In the genomic region with DNA sequence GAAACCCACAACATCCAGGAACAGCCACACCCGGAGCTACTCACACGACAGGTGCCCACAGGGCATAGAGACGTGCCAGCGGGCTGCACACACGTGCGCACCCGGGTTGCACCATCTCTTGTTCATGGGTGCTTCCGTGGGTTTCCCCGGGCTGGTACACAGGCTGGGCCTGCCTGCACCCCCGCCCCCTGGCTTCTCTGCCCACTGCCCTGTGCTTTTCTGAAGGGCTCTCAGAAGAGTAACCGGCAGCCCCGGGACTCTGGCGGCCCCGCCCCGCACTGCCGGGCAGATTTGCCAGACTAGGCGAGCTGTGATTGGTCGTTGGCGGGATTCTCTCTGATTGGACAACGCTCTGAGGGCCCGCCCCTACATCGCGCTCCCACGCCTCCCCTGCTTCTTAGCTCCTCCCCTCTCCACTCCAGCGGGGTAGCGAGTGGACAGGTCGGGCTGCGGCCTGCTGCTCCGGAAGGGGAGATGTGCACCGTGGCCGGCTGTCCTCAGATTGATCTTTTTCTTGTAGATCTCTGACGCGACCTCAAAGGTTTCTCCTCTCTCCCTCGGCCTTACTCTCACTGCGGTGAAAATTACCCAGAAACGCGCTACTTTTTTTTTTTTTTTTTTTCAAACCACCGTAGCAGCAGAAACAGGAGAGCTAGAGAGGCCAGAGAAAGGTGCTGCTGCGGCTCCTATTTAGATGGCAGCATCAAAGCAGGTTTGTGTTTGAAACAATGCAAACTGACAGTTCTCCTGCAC, we compare ENCODE assay signal across 8 mouse cellular contexts. TPM values are rescaled to one million over a fixed set of nuclear protein-coding genes. Genes with fewer than 3 reads are reported as not detected.
DNase-seq lines count a peak whose midpoint lies in the region; ATAC-seq lines count a peak whose summit lies in the region.

A gene (minus strand): TSS at position 66 of the 753 bp plus-strand sequence.

- H3K9me3 ChIP-seq in intestine, embryonic 14.5 days (ENCODE audit: control insufficient read depth, low read length), result no peaks in the 10 kb centered on the region

- ATAC-seq in intestine, embryonic 14.5 days (replicated peaks; ENCODE audit: low FRiP score, low TSS enrichment, low read depth), result peak; percentile 99
- peak; percentile 95 for ATAC-seq in megakaryocyte progenitor cell, adult 5-6 weeks (replicated peaks; ENCODE audit: poor library complexity)

- peak within 1 kb of the TSS; percentile 81 for H3K27ac ChIP-seq in intestine, embryonic 14.5 days (ENCODE audit: low read depth)

- under 1% methylated on average over 39 of the region's 39 CpGs for WGBS in intestine, embryonic 14.5 days

- H3K36me3 ChIP-seq in intestine, embryonic 14.5 days (ENCODE audit: control insufficient read depth, insufficient read depth, low read length), result no peaks in the 10 kb centered on the region

- peak within 1 kb of the TSS; percentile 54 for H3K9ac ChIP-seq in intestine, embryonic 14.5 days (ENCODE audit: low read length)

- no peaks in the 10 kb centered on the region for H3K27me3 ChIP-seq in intestine, embryonic 14.5 days (replicated peaks; ENCODE audit: control insufficient read depth, insufficient read depth, low read length)

- DNase-seq in adrenal gland, postnatal 10 days, result peak; percentile 95
- peak; percentile 96 for DNase-seq in embryo, embryonic 9.5 days (ENCODE audit: extremely low spot score)
- peak; percentile 92 to 93 for DNase-seq in gastrocnemius, postnatal 36 days
- peak; percentile 96 for DNase-seq in intestine, embryonic 14.5 days (ENCODE audit: low spot score)
- DNase-seq in left cerebral cortex, postnatal 10 days (ENCODE audit: extremely low spot score in 1 of 2, low spot score in 2 of 2), result peak; percentile 94 to 96
- peak; percentile 96 for DNase-seq in right cerebral cortex, postnatal 10 days (ENCODE audit: low spot score in 2 of 2)
- DNase-seq in urinary bladder, postnatal 14 days (ENCODE audit: low spot score), result peak; percentile 94

- H3K4me1 ChIP-seq in intestine, embryonic 14.5 days (replicated peaks; ENCODE audit: control insufficient read depth, insufficient read depth, low read length), result no peaks in the 10 kb centered on the region; the same call in 1 of the 2 replicates

- peak within 1 kb of the TSS; percentile 91 for H3K4me2 ChIP-seq in intestine, embryonic 14.5 days (ENCODE audit: low read length)

- H3K4me3 ChIP-seq in intestine, embryonic 14.5 days (ENCODE audit: low read depth, low read length), result peak within 1 kb of the TSS; percentile 64

- intact Hi-C loops in gastrocnemius, postnatal 36 days (cut with DNase I), result no loop called here
- intact Hi-C loops in left cerebral cortex, postnatal 10 days (cut with DNase I), result no loop called here

RNA-seq across cellular contexts. Expression of the gene that starts here (rescaled TPM):
- total RNA-seq in adrenal gland, postnatal 10 days (2021), result 1 to 10 TPM; 2.5 to 2.7 TPM
- total RNA-seq in gastrocnemius, postnatal 36 days (2021), result under 1 TPM; 0.22 to 0.26 TPM
- polyA plus RNA-seq in intestine, embryonic 14.5 days (2014; fragmentation: Nextera tagmentation; extraction: Ambion mirVana), result 1.4 and 1.7 TPM in 2 replicates
- total RNA-seq in left cerebral cortex, postnatal 10 days (2021), result 100 to 1,000 TPM; 105 to 117 TPM
- 2.9 and 4.0 TPM in 2 replicates for total RNA-seq in megakaryocyte progenitor cell, adult 5-6 weeks (2015)
- total RNA-seq in megakaryocyte progenitor cell, adult 5-6 weeks (2017), result 4.3 and 5.9 TPM in 2 replicates

Comparison
In these comparisons a context has a peak if more than half of its experiments do, and no peak if none do; other contexts are left out.
1. Peak in every context shown above with its lines: DNase-seq, ATAC-seq, H3K4me3 ChIP-seq and H3K27ac ChIP-seq.
2. RNA of the gene that starts here (total RNA-seq): 105 to 117 TPM in left cerebral cortex, postnatal 10 days; 2.9 to 5.9 TPM in megakaryocyte progenitor cell, adult 5-6 weeks, 2.5 to 2.7 TPM in adrenal gland, postnatal 10 days and 0.22 to 0.26 TPM in gastrocnemius, postnatal 36 days; every median in the first group is over 10 times any median in the second.
3. Peak in DNase-seq in gastrocnemius, postnatal 36 days; RNA of the gene not detected or under 1 TPM.